In genomic region chr12:109458896-109459295, GRCm38 (mm10) we compare ENCODE assay signal across 11 mouse cellular contexts. TPM values are rescaled to one million over a fixed set of nuclear protein-coding genes. Genes with fewer than 3 reads are reported as not detected.
A peak's percentile ranks its signal among the peaks of the same experiment; 100 is the strongest.
DNase-seq lines count a peak whose midpoint lies in the region; ATAC-seq and TF ChIP-seq lines count a peak whose summit lies in the region.
"Had no signal": no experiment of that assay in that cellular context is flagged by ENCODE, and none has a peak within 500 bp of the region (broad histone marks: within the 10 kb centered on the region; RNA-seq: fewer than 3 reads in every experiment).

No protein-coding gene starts in this region.

- H3K27ac ChIP-seq in heart, embryonic 13.5 days (replicated peaks) = no peak overlapping the region
- no peak overlapping the region for H3K27ac ChIP-seq in heart, adult 2 months
- peak overlapping the region; percentile 65 for H3K27ac ChIP-seq in embryonic facial prominence, embryonic 10.5 days (replicated peaks)
- no peak overlapping the region for H3K27ac ChIP-seq in forebrain, embryonic 13.5 days
- no peak overlapping the region for H3K27ac ChIP-seq in limb, embryonic 14.5 days (replicated peaks; ENCODE audit: low read depth, low read length)
- H3K27ac ChIP-seq: liver, embryonic 14.5 days had no signal

- no peak for TF ChIP-seq POLR2A in heart, adult 2 months (IDR thresholded peaks at IDR 0.05; ENCODE audit: insufficient read depth, low read depth, low read length)
- TF ChIP-seq POLR2A in limb, embryonic 14.5 days (IDR thresholded peaks at IDR 0.05; ENCODE audit: borderline replicate concordance, extremely low read depth, insufficient read depth, insufficient read length) = no peak

- H3K4me2 ChIP-seq in heart, embryonic 13.5 days = peak overlapping the region; percentile 65; the same call in 1 of the 2 replicates
- H3K4me2 ChIP-seq in forebrain, embryonic 13.5 days = peak overlapping the region; percentile 47
- no peak overlapping the region for H3K4me2 ChIP-seq in limb, embryonic 14.5 days (replicated peaks; ENCODE audit: low read depth, low read length, severe bottlenecking)

- no peaks in the 10 kb centered on the region for H3K36me3 ChIP-seq in heart, embryonic 13.5 days
- H3K36me3 ChIP-seq in heart, adult 2 months (ENCODE audit: control insufficient read depth, insufficient read depth, low read length) = no peaks in the 10 kb centered on the region
- H3K36me3 ChIP-seq in embryonic facial prominence, embryonic 10.5 days (replicated peaks) = peaks cover 31% of the 10 kb centered on the region
- no peaks in the 10 kb centered on the region for H3K36me3 ChIP-seq in forebrain, embryonic 13.5 days (ENCODE audit: poor library complexity, severe bottlenecking)
- peaks cover 17% of the 10 kb centered on the region for H3K36me3 ChIP-seq in limb, embryonic 14.5 days (ENCODE audit: control insufficient read depth, insufficient read depth, low read length)

- 36% methylated on average over 10 of the region's 10 CpGs for WGBS in heart, embryonic 13.5 days
- WGBS in heart, adult 2 months = 42% methylated on average over 10 of the region's 10 CpGs
- 22% methylated on average over 10 of the region's 10 CpGs for WGBS in embryonic facial prominence, embryonic 10.5 days
- 7% methylated on average over 10 of the region's 10 CpGs for WGBS in forebrain, embryonic 13.5 days
- 33% methylated on average over 10 of the region's 10 CpGs for whole genome bisulfite sequencing in limb, embryonic 14.5 days

- H3K79me2 ChIP-seq in heart, adult 2 months (replicated peaks; ENCODE audit: control insufficient read depth, insufficient read depth, low read length) = no peaks in the 10 kb centered on the region

- intact Hi-C loops in heart, adult 2 months (cut with DNase I) = no loop called here
- intact Hi-C loops in left cerebral cortex, postnatal 36 days (cut with DNase I) = no loop called here

- H3K9me3 ChIP-seq in heart, embryonic 13.5 days = no peaks in the 10 kb centered on the region
- no peaks in the 10 kb centered on the region for H3K9me3 ChIP-seq in embryonic facial prominence, embryonic 10.5 days
- H3K9me3 ChIP-seq in forebrain, embryonic 13.5 days (replicated peaks) = no peaks in the 10 kb centered on the region
- no peaks in the 10 kb centered on the region for H3K9me3 ChIP-seq in limb, embryonic 14.5 days (ENCODE audit: control insufficient read depth, low read length)

- no peak for TF ChIP-seq CTCF in heart, adult 2 months (IDR thresholded peaks at IDR 0.05)

- H3K4me1 ChIP-seq in heart, embryonic 13.5 days = peaks cover 18% of the 10 kb centered on the region
- H3K4me1 ChIP-seq in heart, adult 2 months (ENCODE audit: control insufficient read depth, insufficient read depth, low read length) = no peaks in the 10 kb centered on the region
- H3K4me1 ChIP-seq in embryonic facial prominence, embryonic 10.5 days = peaks cover 70% of the 10 kb centered on the region
- H3K4me1 ChIP-seq in forebrain, embryonic 13.5 days = peaks cover 48% of the 10 kb centered on the region
- peaks cover 38% of the 10 kb centered on the region for H3K4me1 ChIP-seq in limb, embryonic 14.5 days (ENCODE audit: control insufficient read depth, insufficient read depth, low read length)

- no peak for DNase-seq in heart, adult 2 months
- peak; percentile 34 for DNase-seq in embryonic facial prominence, embryonic 10.5 days (ENCODE audit: low spot score)
- DNase-seq in limb, embryonic 14.5 days (ENCODE audit: low spot score) = no peak
- DNase-seq in left cerebral cortex, postnatal 36 days (ENCODE audit: low spot score in 2 of 2) = no peak
- DNase-seq in frontal cortex, postnatal 14 days (ENCODE audit: low spot score in 2 of 2) = no peak
- DNase-seq in layer of hippocampus, adult 8-10 months (ENCODE audit: low spot score in 2 of 2) = no peak
- DNase-seq: cerebellum, postnatal 25 days; kidney, adult 18-20 months had no signal

- H3K9ac ChIP-seq in heart, embryonic 13.5 days = no peak overlapping the region
- H3K9ac ChIP-seq in heart, adult 2 months (ENCODE audit: low read depth, low read length) = no peak overlapping the region
- H3K9ac ChIP-seq in forebrain, embryonic 13.5 days = peak overlapping the region; percentile 30; the same call in 1 of the 2 replicates
- 0 out of 2 replicates have a peak overlapping the region, but pooled peaks have one; percentile 0 for H3K9ac ChIP-seq in limb, embryonic 14.5 days (ENCODE audit: low read depth, low read length, severe bottlenecking)
- H3K9ac ChIP-seq: liver, embryonic 14.5 days had no signal

- no peak overlapping the region for H3K4me3 ChIP-seq in heart, embryonic 13.5 days
- H3K4me3 ChIP-seq in heart, adult 2 months = no peak overlapping the region
- H3K4me3 ChIP-seq in embryonic facial prominence, embryonic 10.5 days = peak overlapping the region; percentile 31; the same call in 1 of the 2 replicates
- H3K4me3 ChIP-seq in forebrain, embryonic 13.5 days = no peak overlapping the region
- H3K4me3 ChIP-seq in limb, embryonic 14.5 days (replicated peaks; ENCODE audit: low read length) = no peak overlapping the region

- TF ChIP-seq EP300 in heart, adult 2 months (IDR thresholded peaks at IDR 0.05; ENCODE audit: insufficient read depth, low read depth, low read length) = no peak

- H3K27me3 ChIP-seq in heart, embryonic 13.5 days (replicated peaks) = peaks cover 91% of the 10 kb centered on the region
- H3K27me3 ChIP-seq in heart, adult 2 months (ENCODE audit: control insufficient read depth, insufficient read depth, low read length) = 0 out of 2 replicates have a peak, but pooled peaks cover 2% of the 10 kb centered on the region
- peaks cover 96% of the 10 kb centered on the region for H3K27me3 ChIP-seq in embryonic facial prominence, embryonic 10.5 days (replicated peaks; ENCODE audit: low read depth, poor library complexity, severe bottlenecking)
- H3K27me3 ChIP-seq in forebrain, embryonic 13.5 days = peaks cover 70% of the 10 kb centered on the region
- H3K27me3 ChIP-seq in limb, embryonic 14.5 days (ENCODE audit: control insufficient read depth, insufficient read depth, low read length) = peaks cover 15% of the 10 kb centered on the region; the same call in 1 of the 2 replicates

- no peak for ATAC-seq in heart, embryonic 13.5 days (ENCODE audit: extremely low read depth, insufficient number of reproducible peaks, low FRiP score, low TSS enrichment)
- ATAC-seq in forebrain, embryonic 13.5 days = 0 out of 2 replicates have a peak, but pooled peaks have one; percentile 9
- ATAC-seq in limb, embryonic 14.5 days (ENCODE audit: low FRiP score, low read depth) = no peak

RNA-seq across cellular contexts. Expression of gene Dlk1, which starts 6.3 kb away (rescaled TPM):
- polyA plus RNA-seq in heart, embryonic 13.5 days (2015; fragmentation: Nextera tagmentation; extraction: Ambion mirVana) = 103 and 130 TPM in 2 replicates
- under 1 TPM in 1 of 2 experiments, not detected in 1; 0.23 TPM for total RNA-seq in heart, adult 2 months (2021)
- polyA plus RNA-seq in heart, adult 2 months (2012; rRNA removed) = 0.90 and 1.3 TPM in 2 replicates
- 287 and 291 TPM in 2 replicates for polyA plus RNA-seq in embryonic facial prominence, embryonic 10.5 days (2016; fragmentation: Nextera tagmentation; extraction: Ambion mirVana)
- 69.3 and 118 TPM in 2 replicates for polyA plus RNA-seq in forebrain, embryonic 13.5 days (2015; fragmentation: Nextera tagmentation; extraction: Ambion mirVana)
- 2,661 and 2,964 TPM in 2 replicates for polyA plus RNA-seq in limb, embryonic 14.5 days (2012; rRNA removed)
- 487 and 640 TPM in 2 replicates for polyA plus RNA-seq in limb, embryonic 14.5 days (2014; fragmentation: Nextera tagmentation; extraction: Ambion mirVana)
- 1 to 10 TPM; 1.8 to 5.6 TPM for total RNA-seq in left cerebral cortex, postnatal 36 days (2021)
- total RNA-seq in layer of hippocampus, adult 8-10 months (2022) = 10 to 100 TPM in 1 of 4 experiments, 1 to 10 TPM in 3; 6.6 to 10.6 (median 7.2) TPM

Comparison
In these comparisons a context has a peak if more than half of its experiments do, and no peak if none do; other contexts are left out.
1. RNA of gene Dlk1, which starts 6.3 kb away (polyA plus RNA-seq): 487 to 2,964 TPM in limb, embryonic 14.5 days, 287 to 291 TPM in embryonic facial prominence, embryonic 10.5 days, 103 to 130 TPM in heart, embryonic 13.5 days and 69.3 to 118 TPM in forebrain, embryonic 13.5 days; 0.90 to 1.3 TPM in heart, adult 2 months; every median in the first group is over 10 times any median in the second.
2. H3K9ac ChIP-seq: peak in forebrain, embryonic 13.5 days (single experiment) and limb, embryonic 14.5 days (single experiment); none in heart, embryonic 13.5 days (single experiment) and heart, adult 2 months (single experiment).